Mouse (Mus musculus) bone marrow macrophage, adult 2 months (primary cell): ENCODE results near the gene Gpm6a. TPM values are rescaled to one million over a fixed set of nuclear protein-coding genes. Genes with fewer than 3 reads are reported as not detected.

Experiments
- H3K27ac ChIP-seq: 2 replicates; pipeline ENCODE4 v1.5.1; 2012; ENCODE audit warnings: low read depth, low read length; ENCODE audit not compliant: insufficient read depth
- H3K4me1 ChIP-seq: 2 replicates; pipeline ENCODE4 v1.6.1; 2012; ENCODE audit warnings: low read length; ENCODE audit not compliant: control insufficient read depth, insufficient read depth
- H3K4me3 ChIP-seq: 2 replicates; pipeline ENCODE4 v1.5.1; 2012; ENCODE audit warnings: mild to moderate bottlenecking, low read length, moderate library complexity; ENCODE audit not compliant: insufficient read depth
- CTCF ChIP-seq: IDR thresholded peaks from 2 replicates; pipeline ENCODE4 v1.5.1; 2012; ENCODE audit warnings: low read depth, mild to moderate bottlenecking, low read length, moderate library complexity
- POLR2A ChIP-seq: IDR thresholded peaks from 2 replicates; pipeline ENCODE4 v1.6.1; 2012; ENCODE audit warnings: mild to moderate bottlenecking, low read depth, low read length, borderline replicate concordance
- polyA plus RNA-seq: library from polyadenylated mRNA; stranded (reverse); fragments of >200 nt; gene quantifications from 2 replicates; pipeline ENCODE4 v1.2.4, GENCODE M21; 2012; ENCODE audit not compliant: missing spikeins, insufficient read depth, insufficient read length

Gpm6a gene
- polyA plus RNA-seq = not detected in 2 replicates

DNA sequence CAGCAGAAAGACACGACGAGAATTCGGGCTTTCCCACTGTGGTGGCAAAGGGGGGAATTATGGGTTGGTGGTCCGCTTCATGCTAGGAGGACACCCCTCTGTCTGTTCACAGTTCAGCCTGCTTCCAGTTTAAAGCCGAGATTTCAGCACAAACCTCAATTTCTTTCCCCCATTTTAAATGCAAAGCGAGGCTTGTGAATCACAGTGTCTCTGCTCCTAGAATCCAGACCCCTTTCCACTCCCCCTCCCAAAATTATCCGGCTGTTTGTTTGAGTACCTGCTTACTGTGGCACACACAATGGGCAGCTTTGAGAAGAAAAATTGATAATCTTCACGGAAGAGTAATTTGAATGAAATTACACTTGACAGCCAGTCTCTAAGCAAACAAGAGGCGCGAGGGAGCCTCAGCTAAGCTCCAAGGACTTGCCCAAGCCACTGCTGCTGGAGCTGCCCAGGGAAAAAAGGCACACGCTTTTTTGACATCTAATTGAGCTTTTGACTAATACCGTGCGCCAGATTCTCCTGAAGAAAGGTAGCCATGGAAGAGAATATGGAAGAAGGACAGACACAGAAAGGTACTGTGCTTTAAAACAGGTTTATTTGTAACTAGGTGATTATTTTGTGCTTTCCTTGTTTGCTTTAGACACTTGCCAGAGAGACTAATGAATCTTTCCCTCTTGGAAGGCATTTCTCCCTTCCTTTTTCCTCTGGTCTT lies at the start of gene Gpm6a:
TSS of gene Gpm6a (plus strand) at position 103 of the 715 bp plus-strand sequence.
- no peak for TF ChIP-seq POLR2A
- TF ChIP-seq CTCF = no peak
- no peaks in the 10 kb centered on the region for H3K4me1 ChIP-seq
- no peak within 1 kb of the TSS for H3K4me3 ChIP-seq
- no peak within 1 kb of the TSS for H3K27ac ChIP-seq

DNA sequence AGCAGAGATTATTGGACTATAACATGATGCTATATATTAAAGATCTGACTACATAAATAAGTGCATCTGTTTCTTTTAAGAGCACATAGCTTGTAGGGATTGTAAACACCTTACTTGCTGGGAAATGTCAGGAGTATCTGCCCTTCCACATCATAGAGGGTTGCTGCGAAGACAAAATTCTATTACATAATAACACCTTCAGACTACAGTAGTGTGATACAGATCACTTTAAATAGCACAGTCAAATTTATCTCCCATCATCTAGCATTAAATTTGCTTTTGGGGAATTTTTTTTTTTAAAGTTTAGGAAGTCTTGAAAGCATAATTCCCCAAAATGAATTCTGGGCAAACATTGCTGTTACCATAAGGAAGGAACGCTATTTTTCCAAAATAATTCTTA lies 41.8 kb upstream of the Gpm6a start:
- Histone ChIP-seq H3K4me1 (no peaks in the 10 kb centered on the region), H3K27ac (no peak overlapping the region), H3K4me3 (no peak overlapping the region)
- no peak for TF ChIP-seq CTCF
- TF ChIP-seq POLR2A = no peak

DNA sequence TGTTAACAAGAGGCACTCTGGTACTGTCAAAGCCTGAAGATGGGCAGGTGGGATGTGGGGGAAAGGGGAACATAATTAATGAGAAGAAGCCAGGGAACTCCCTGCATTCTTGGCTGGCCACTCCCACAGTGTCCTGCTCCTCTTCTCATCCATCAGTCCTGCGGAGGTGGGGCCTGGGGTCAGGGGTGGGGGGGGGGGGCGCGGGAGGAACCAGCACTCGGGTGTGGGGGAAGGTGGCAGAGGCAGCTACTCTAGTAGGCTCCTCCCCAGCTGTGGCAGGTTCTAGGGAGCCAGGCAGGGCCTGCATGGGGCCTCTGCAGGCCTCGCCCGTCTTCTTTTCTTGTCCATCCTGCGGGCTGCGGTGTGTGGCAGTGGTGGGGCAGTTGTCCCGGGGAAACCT lies 36.9 kb upstream of the Gpm6a start:
- H3K4me3 ChIP-seq = no peak overlapping the region
- H3K27ac ChIP-seq = no peak overlapping the region
- no peaks in the 10 kb centered on the region for H3K4me1 ChIP-seq
- no peak for TF ChIP-seq CTCF
- TF ChIP-seq POLR2A = no peak

GRCm38 (mm10) chr8:54922160-54922855 lies 32.3 kb upstream of the Gpm6a start:
- Histone ChIP-seq H3K27ac (no peak overlapping the region), H3K4me1 (no peaks in the 10 kb centered on the region), H3K4me3 (no peak overlapping the region)
- TF ChIP-seq CTCF = no peak
- TF ChIP-seq POLR2A = no peak

- H3K27ac ChIP-seq = no peak overlapping the region
- TF ChIP-seq CTCF (no peak), POLR2A (no peak)
- H3K4me1 ChIP-seq = no peaks in the 10 kb centered on the region
- no peak overlapping the region for H3K4me3 ChIP-seq
These were observed 29.7 kb upstream of the Gpm6a start for GRCm38 (mm10) chr8:54924936-54925335.

GRCm38 (mm10) chr8:54932306-54932705 lies 22.3 kb upstream of the Gpm6a start:
- Histone ChIP-seq H3K4me1 (no peaks in the 10 kb centered on the region), H3K27ac (no peak overlapping the region)
- TF ChIP-seq POLR2A = no peak
- no peak for TF ChIP-seq CTCF

DNA sequence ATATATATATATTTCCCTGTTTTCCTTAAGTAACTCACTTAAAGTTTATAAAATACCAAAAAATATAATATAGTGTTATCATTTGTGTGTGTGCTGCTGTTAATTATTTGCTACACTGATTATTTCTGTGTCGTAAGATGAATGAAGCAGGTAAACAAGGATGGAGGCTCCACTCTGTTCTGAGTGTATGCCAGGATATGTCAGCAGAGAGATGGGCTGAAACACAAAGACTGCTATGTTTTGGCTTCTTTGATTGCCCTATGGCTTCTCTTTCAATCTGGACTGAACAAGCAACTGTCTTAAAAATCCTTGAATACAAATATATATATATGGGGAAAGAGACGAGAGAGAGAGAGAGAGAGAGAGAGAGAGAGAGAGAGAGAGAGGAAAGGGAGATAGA lies 1.3 kb upstream of the Gpm6a start:
- TF ChIP-seq CTCF (no peak), POLR2A (no peak)
- Histone ChIP-seq H3K4me1 (no peaks in the 10 kb centered on the region), H3K4me3 (no peak overlapping the region), H3K27ac (no peak overlapping the region)

More at GRCm38 (mm10) chr8:54932306-54932705, 22.3 kb upstream of the Gpm6a start:
- H3K4me3 ChIP-seq = no peak overlapping the region

DNA sequence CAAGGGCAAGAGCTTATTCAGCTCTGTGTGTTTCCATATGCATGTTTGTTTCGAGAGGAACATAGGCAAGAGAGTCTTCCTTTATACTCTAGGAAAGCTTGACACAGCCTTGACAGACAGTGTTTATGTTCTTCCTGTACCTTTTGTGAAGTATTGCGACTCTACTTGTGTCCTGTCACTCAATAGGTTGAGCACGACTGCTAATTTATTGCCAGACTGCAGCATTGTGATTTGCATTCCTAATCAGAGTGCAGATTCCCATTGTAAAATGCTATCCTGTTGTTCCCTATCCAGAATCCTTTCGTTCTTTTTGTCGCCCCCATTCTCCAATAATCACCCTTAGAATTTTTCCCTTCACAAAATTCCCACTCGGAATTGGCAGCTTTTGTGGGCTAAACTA lies 613 bp upstream of the Gpm6a start:
- no peak for TF ChIP-seq POLR2A
- TF ChIP-seq CTCF = no peak
- Histone ChIP-seq H3K27ac (no peak overlapping the region), H3K4me1 (no peaks in the 10 kb centered on the region), H3K4me3 (no peak overlapping the region)

- H3K27ac ChIP-seq = no peak overlapping the region
- TF ChIP-seq POLR2A = no peak
- no peak for TF ChIP-seq CTCF
- no peak overlapping the region for H3K4me3 ChIP-seq
- H3K4me1 ChIP-seq = no peaks in the 10 kb centered on the region
These were observed 785 bp downstream of the Gpm6a start for GRCm38 (mm10) chr8:54955456-54955800.

DNA sequence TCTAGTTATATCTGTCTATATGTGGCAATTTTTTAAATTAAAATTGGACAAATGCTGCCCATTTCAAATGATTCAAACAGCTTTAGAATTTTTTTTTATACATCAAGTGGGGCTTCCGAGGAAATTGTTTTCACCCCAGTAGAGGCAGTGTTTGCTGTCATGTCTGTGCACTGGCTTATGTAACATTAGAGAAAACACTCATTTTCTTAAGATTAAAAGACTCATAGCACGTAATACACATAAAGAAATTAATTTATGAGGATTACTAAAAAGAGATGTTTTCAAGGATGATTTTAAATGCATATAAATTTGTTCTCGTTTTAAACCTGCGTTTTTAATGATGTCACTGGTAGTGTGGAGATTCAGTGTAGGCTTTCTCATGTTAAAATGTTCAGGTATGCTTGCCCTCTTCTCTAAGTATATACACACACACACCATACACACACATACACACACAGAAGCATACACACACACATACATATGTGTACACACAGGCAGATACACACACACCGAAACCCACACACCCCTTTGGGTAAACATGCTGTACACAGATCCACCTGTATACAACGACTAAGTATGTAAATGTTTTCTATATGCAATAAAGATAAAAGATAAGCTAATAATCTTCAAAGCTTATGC lies 1.4 kb downstream of the Gpm6a start:
- TF ChIP-seq CTCF (no peak), POLR2A (no peak)
- H3K27ac ChIP-seq = no peak overlapping the region
- H3K4me1 ChIP-seq = no peaks in the 10 kb centered on the region
- H3K4me3 ChIP-seq = no peak overlapping the region
